Mouse (Mus musculus): ENCODE results near the gene Prss41. TPM values are rescaled to one million over a fixed set of nuclear protein-coding genes. Genes with fewer than 3 reads are reported as not detected.
A peak's percentile ranks its signal among the peaks of the same experiment; 100 is the strongest.

Prss41 gene
- polyA plus RNA-seq, 1 experiment from 2014 or later: 0.81 TPM

GRCm38 (mm10) chr17:23818579-23818978 is 25.4 kb downstream of the Prss41 start:
- peaks cover 14% of the 10 kb centered on the region for H3K9me3 ChIP-seq (ENCODE audit: control insufficient read depth, low read length)
- H3K4me3 ChIP-seq (ENCODE audit: low read depth, low read length): no peak overlapping the region
- H3K36me3 ChIP-seq (ENCODE audit: control insufficient read depth, insufficient read depth, low read length): peaks cover 88% of the 10 kb centered on the region
- no peak overlapping the region for H3K4me2 ChIP-seq
- no peaks in the 10 kb centered on the region for H3K27me3 ChIP-seq (ENCODE audit: control insufficient read depth, insufficient read depth, low read length)
- DNase-seq (ENCODE audit: low spot score, missing footprints) (no peak), ATAC-seq (ENCODE audit: low FRiP score) (no peak)
- no peak overlapping the region for H3K27ac ChIP-seq (ENCODE audit: low read depth, low read length)
- over 99% methylated on average over 8 of the region's 8 CpGs for WGBS
- no peaks in the 10 kb centered on the region for H3K4me1 ChIP-seq (ENCODE audit: control insufficient read depth, insufficient read depth, low read length)
- H3K9ac ChIP-seq (ENCODE audit: low read length): no peak overlapping the region

DNA sequence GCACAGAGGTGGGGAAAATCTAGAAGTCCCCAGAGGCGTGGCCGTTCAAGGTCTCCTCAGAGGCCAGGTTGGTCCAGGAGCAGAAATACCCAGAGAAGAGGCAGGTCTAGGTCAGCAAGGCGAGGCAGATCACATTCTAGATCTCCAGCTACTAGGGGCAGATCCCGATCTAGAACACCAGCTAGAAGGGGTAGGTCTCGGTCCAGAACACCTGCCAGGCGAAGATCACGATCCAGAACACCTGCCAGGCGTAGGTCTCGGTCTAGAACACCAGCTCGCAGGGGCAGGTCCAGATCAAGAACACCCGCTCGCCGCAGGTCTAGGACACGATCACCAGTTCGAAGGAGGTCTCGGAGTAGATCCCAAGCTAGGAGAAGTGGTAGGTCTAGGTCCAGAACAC is 28.3 kb downstream of the Prss41 start:
- H3K9ac ChIP-seq (ENCODE audit: low read length): no peak overlapping the region
- peaks cover 14% of the 10 kb centered on the region for H3K9me3 ChIP-seq (ENCODE audit: control insufficient read depth, low read length)
- peaks cover 83% of the 10 kb centered on the region for H3K36me3 ChIP-seq (ENCODE audit: control insufficient read depth, insufficient read depth, low read length)
- no peaks in the 10 kb centered on the region for H3K27me3 ChIP-seq (ENCODE audit: control insufficient read depth, insufficient read depth, low read length)
- DNase-seq (ENCODE audit: low spot score, missing footprints) (no peak), ATAC-seq (ENCODE audit: low FRiP score) (no peak)
- WGBS: 96% methylated on average over 16 of the region's 16 CpGs
- H3K4me2 ChIP-seq: no peak overlapping the region
- H3K27ac ChIP-seq (ENCODE audit: low read depth, low read length): no peak overlapping the region
- no peak overlapping the region for H3K4me3 ChIP-seq (ENCODE audit: low read depth, low read length)
- no peaks in the 10 kb centered on the region for H3K4me1 ChIP-seq (ENCODE audit: control insufficient read depth, insufficient read depth, low read length)

GRCm38 (mm10) chr17:23807918-23808317 is 36.1 kb downstream of the Prss41 start:
- no peak overlapping the region for H3K9ac ChIP-seq (ENCODE audit: low read length)
- DNase-seq (ENCODE audit: low spot score, missing footprints) (no peak), ATAC-seq (ENCODE audit: low FRiP score) (no peak)
- peaks cover 14% of the 10 kb centered on the region for H3K4me1 ChIP-seq (ENCODE audit: control insufficient read depth, insufficient read depth, low read length)
- H3K27ac ChIP-seq (ENCODE audit: low read depth, low read length): no peak overlapping the region
- no peak overlapping the region for H3K4me3 ChIP-seq (ENCODE audit: low read depth, low read length)
- H3K36me3 ChIP-seq (ENCODE audit: control insufficient read depth, insufficient read depth, low read length): peaks cover 33% of the 10 kb centered on the region
- no peaks in the 10 kb centered on the region for H3K9me3 ChIP-seq (ENCODE audit: control insufficient read depth, low read length)
- no peaks in the 10 kb centered on the region for H3K27me3 ChIP-seq (ENCODE audit: control insufficient read depth, insufficient read depth, low read length)
- 99% methylated on average over 3 of the region's 3 CpGs for WGBS
- H3K4me2 ChIP-seq: no peak overlapping the region

DNA sequence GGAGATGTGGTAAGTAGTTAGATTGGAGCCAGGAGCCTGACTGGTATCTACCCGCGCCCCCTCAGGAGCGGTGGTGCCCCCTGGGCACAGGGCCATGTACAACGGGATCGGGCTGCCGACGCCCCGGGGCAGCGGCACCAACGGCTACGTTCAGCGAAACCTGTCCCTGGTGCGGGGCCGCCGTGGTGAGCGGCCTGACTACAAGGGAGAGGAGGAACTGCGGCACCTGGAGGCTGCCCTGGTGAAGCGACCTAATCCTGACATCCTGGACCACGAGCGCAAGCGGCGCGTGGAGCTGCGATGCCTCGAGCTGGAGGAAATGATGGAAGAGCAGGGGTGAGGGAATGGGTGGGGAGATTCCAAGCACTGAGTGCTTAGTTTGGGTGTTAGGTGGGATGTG is 37.1 kb downstream of the Prss41 start:
- no peak for ATAC-seq (ENCODE audit: low FRiP score)
- Histone ChIP-seq H3K27ac (ENCODE audit: low read depth, low read length) (no peak overlapping the region), H3K4me3 (ENCODE audit: low read depth, low read length) (no peak overlapping the region; the same call in 1 of the 2 replicates), H3K27me3 (ENCODE audit: control insufficient read depth, insufficient read depth, low read length) (no peaks in the 10 kb centered on the region), H3K9ac (ENCODE audit: low read length) (no peak overlapping the region), H3K4me1 (ENCODE audit: control insufficient read depth, insufficient read depth, low read length) (peaks cover 14% of the 10 kb centered on the region), H3K4me2 (no peak overlapping the region), H3K36me3 (ENCODE audit: control insufficient read depth, insufficient read depth, low read length) (peaks cover 25% of the 10 kb centered on the region), H3K9me3 (ENCODE audit: control insufficient read depth, low read length) (no peaks in the 10 kb centered on the region)
- DNase-seq (ENCODE audit: low spot score, missing footprints): no peak
- WGBS: 91% methylated on average over 25 of the region's 25 CpGs

DNA sequence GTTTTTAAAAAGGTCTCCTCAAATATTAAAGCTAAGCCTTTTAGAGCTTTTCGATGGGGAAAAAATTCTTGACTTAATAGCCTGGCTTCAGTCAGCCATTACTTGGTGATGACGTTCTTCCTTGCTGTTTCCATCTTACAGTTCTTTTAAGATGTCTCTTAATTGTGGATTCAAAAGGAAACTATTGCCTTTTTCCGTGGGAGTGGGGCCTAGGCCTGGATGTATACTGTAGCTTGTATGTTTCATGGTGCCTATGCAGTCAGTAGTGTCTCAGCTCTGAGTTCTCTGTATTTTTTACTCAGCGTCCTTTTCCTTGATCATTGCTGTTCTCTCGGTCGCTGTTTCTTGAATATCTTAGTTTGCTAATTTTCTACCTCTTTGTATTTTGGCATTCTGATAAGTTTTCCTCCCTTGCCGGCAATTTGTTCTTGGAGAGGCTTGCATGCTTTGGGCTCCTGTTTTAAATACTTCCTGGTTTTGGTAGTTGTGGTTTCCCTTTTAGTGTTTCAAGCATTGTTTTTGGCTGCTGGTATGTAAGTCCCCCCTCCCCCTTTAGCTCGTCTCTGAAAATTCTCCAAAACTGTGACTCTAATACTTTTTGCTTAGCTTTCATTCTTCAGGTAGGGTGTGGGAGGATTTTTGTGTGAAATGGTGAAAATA is 39.4 kb downstream of the Prss41 start:
- DNase-seq (ENCODE audit: low spot score, missing footprints): peak; percentile 82
- H3K27me3 ChIP-seq (ENCODE audit: control insufficient read depth, insufficient read depth, low read length): no peaks in the 10 kb centered on the region
- peaks cover 14% of the 10 kb centered on the region for H3K4me1 ChIP-seq (ENCODE audit: control insufficient read depth, insufficient read depth, low read length)
- no peak for ATAC-seq (ENCODE audit: low FRiP score)
- no peak overlapping the region for H3K27ac ChIP-seq (ENCODE audit: low read depth, low read length)
- peak overlapping the region; percentile 99 for H3K4me3 ChIP-seq (ENCODE audit: low read depth, low read length)
- WGBS: 7% methylated on average over 8 of the region's 8 CpGs
- H3K36me3 ChIP-seq (ENCODE audit: control insufficient read depth, insufficient read depth, low read length): peaks cover 15% of the 10 kb centered on the region
- peak overlapping the region; percentile 98 for H3K9ac ChIP-seq (ENCODE audit: low read length)
- H3K9me3 ChIP-seq (ENCODE audit: control insufficient read depth, low read length): no peaks in the 10 kb centered on the region
- H3K4me2 ChIP-seq: peak overlapping the region; percentile 95

- Histone ChIP-seq H3K9me3 (ENCODE audit: control insufficient read depth, low read length) (no peaks in the 10 kb centered on the region), H3K27me3 (ENCODE audit: control insufficient read depth, insufficient read depth, low read length) (no peaks in the 10 kb centered on the region), H3K9ac (ENCODE audit: low read length) (peak overlapping the region; percentile 98), H3K27ac (ENCODE audit: low read depth, low read length) (peak overlapping the region; percentile 90), H3K36me3 (ENCODE audit: control insufficient read depth, insufficient read depth, low read length) (peaks cover 9% of the 10 kb centered on the region), H3K4me3 (ENCODE audit: low read depth, low read length) (peak overlapping the region; percentile 99), H3K4me1 (ENCODE audit: control insufficient read depth, insufficient read depth, low read length) (peaks cover 14% of the 10 kb centered on the region), H3K4me2 (peak overlapping the region; percentile 95)
- WGBS: 1% methylated on average over 68 of the region's 83 CpGs
- peak; percentile 81 for ATAC-seq (ENCODE audit: low FRiP score)
- peak; percentile 99 for DNase-seq (ENCODE audit: low spot score, missing footprints)
Measured at GRCm38 (mm10) chr17:23803366-23804041, 40.5 kb downstream of the Prss41 start.

DNA sequence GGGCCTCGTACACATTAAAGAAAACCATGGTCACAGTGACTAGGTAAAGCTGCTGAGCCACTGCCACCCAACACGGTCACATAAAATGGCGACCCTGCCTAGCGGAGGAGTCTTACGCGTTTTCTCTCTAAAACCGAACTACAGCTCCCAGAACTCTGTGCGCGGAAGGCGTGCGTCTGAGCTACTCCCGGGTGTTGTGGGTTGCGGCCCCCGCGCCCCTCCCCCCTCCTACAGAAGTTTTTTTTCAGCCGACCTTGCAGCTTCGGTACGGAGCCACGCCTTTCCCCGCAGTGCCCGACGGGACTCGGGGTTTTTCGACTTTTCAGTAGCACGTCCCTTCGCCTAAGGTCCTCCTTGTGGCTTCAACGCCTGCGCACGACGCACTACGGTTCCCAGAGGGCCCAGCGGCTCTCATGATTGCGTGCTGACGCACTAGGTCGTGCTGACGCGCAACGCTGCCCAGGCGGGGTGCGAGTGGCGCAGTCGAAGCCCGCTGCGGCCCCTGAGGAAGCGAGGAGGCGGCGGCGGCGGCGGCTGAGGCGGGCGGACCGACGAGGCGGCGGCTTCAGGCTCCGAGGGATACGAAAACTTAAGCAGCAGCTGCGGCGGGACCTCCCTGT is 41.1 kb downstream of the Prss41 start:
- ATAC-seq (ENCODE audit: low FRiP score) (peak; percentile 98), DNase-seq (ENCODE audit: low spot score, missing footprints) (peak; percentile 99)
- Histone ChIP-seq H3K36me3 (ENCODE audit: control insufficient read depth, insufficient read depth, low read length) (peaks cover 5% of the 10 kb centered on the region), H3K27me3 (ENCODE audit: control insufficient read depth, insufficient read depth, low read length) (no peaks in the 10 kb centered on the region), H3K27ac (ENCODE audit: low read depth, low read length) (peak overlapping the region; percentile 90), H3K4me3 (ENCODE audit: low read depth, low read length) (peak overlapping the region; percentile 99), H3K9ac (ENCODE audit: low read length) (peak overlapping the region; percentile 98), H3K4me1 (ENCODE audit: control insufficient read depth, insufficient read depth, low read length) (peaks cover 14% of the 10 kb centered on the region), H3K9me3 (ENCODE audit: control insufficient read depth, low read length) (no peaks in the 10 kb centered on the region), H3K4me2 (peak overlapping the region; percentile 95)
- under 1% methylated on average over 59 of the region's 60 CpGs for WGBS

DNA sequence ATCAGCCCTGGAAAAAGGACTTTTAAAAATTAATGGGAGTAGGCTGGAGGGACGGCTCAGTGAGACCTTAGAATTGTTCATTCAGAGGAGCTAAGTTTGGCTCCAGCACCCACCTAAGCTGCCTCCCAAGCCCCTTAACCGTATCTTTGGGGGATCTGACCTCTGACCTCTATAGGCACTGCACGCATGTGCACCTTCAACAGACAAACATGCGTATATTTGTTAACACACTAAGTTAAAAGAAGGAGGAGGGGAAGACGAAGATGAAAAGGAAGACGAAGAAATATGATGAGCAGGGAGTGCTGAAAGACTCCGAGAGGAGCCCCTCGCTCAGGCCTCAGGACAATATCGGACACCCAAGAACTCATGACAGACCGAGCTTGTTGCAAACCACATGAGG is 42.3 kb downstream of the Prss41 start:
- H3K9me3 ChIP-seq (ENCODE audit: control insufficient read depth, low read length): no peaks in the 10 kb centered on the region
- no peaks in the 10 kb centered on the region for H3K27me3 ChIP-seq (ENCODE audit: control insufficient read depth, insufficient read depth, low read length)
- ATAC-seq (ENCODE audit: low FRiP score) (no peak), DNase-seq (ENCODE audit: low spot score, missing footprints) (peak; percentile 74)
- H3K36me3 ChIP-seq (ENCODE audit: control insufficient read depth, insufficient read depth, low read length): no peaks in the 10 kb centered on the region; the same call in 1 of the 2 replicates
- no peak overlapping the region for H3K4me3 ChIP-seq (ENCODE audit: low read depth, low read length)
- H3K9ac ChIP-seq (ENCODE audit: low read length): no peak overlapping the region
- WGBS: 91% methylated on average over 10 of the region's 10 CpGs
- H3K4me2 ChIP-seq: no peak overlapping the region
- peaks cover 12% of the 10 kb centered on the region for H3K4me1 ChIP-seq (ENCODE audit: control insufficient read depth, insufficient read depth, low read length)
- H3K27ac ChIP-seq (ENCODE audit: low read depth, low read length): no peak overlapping the region

- no peak overlapping the region for H3K4me2 ChIP-seq
- WGBS: 79% methylated on average over 7 of the region's 7 CpGs
- ATAC-seq (ENCODE audit: low FRiP score) (no peak), DNase-seq (ENCODE audit: low spot score, missing footprints) (peak; percentile 64)
- H3K9me3 ChIP-seq (ENCODE audit: control insufficient read depth, low read length): no peaks in the 10 kb centered on the region
- no peaks in the 10 kb centered on the region for H3K27me3 ChIP-seq (ENCODE audit: control insufficient read depth, insufficient read depth, low read length)
- no peaks in the 10 kb centered on the region for H3K36me3 ChIP-seq (ENCODE audit: control insufficient read depth, insufficient read depth, low read length)
- H3K4me3 ChIP-seq (ENCODE audit: low read depth, low read length): no peak overlapping the region
- H3K4me1 ChIP-seq (ENCODE audit: control insufficient read depth, insufficient read depth, low read length): no peaks in the 10 kb centered on the region
- H3K27ac ChIP-seq (ENCODE audit: low read depth, low read length): no peak overlapping the region
- H3K9ac ChIP-seq (ENCODE audit: low read length): no peak overlapping the region
Measured at GRCm38 (mm10) chr17:23797316-23797715, 46.7 kb downstream of the Prss41 start.

All from midbrain, embryonic 11.5 days (tissue).